Mouse (Mus musculus) liver, adult 2 months (tissue): ENCODE measurements around the gene Gm28043.

Experiments used
- CTCF ChIP-seq: fragments of 200-500 bp; IDR thresholded peaks from 2 replicates; pipeline ENCODE4 v1.5.1; 2011; ENCODE audit warnings: low read depth, low read length, control low read depth
- POLR2A ChIP-seq: fragments of 200-500 bp; IDR thresholded peaks from 2 replicates; pipeline ENCODE4 v1.6.1; 2011; ENCODE audit warnings: low read length, control low read depth; ENCODE audit not compliant: insufficient read depth; ENCODE audit errors: extremely low read depth

DNA sequence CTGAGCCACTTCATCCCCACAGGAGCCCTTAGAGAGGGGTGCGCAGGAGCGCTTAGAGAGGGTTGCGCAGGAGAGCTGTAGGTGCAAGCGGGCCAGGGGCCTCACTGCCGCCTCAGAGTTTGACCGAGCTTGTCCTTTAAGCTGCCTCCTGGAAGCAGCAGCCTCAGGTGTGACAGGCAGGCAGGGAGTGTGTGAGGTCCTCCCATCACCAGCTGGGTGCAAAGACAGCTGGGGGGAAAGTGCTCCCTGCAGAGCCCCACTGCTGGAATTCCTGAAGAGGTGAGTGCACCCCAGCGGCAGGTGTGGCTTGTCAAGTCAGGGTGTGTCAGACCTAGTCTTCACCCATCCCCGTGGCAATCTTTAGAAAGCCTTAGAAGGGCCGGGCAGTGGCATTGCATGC, 27.8 kb upstream of the Gm28043 start:
- TF ChIP-seq CTCF: no peak
- TF ChIP-seq POLR2A: no peak
